Mouse (Mus musculus) left cerebral cortex, adult 2 months (tissue): ENCODE data around the gene Fam76a. TPM values are rescaled to one million over a fixed set of nuclear protein-coding genes. Genes with fewer than 3 reads are reported as not detected.
A peak's percentile ranks its signal among the peaks of the same experiment; 100 is the strongest.

ENCODE experiments used
- DNase-seq, 2 experiments: peaks; one replicate each; pipeline ENCODE4 v3.0.0; 2021 to 2022; ENCODE audit warnings: low spot score in 2 of 2, mixed read lengths in 1 of 2; ENCODE audit errors: extremely low spot score in 1 of 2
- H3K27ac ChIP-seq: fragments of 200-600 bp; 2 replicates; pipeline ENCODE4 v1.8.1; 2022
- H3K4me3 ChIP-seq: fragments of 200-600 bp; 2 replicates; pipeline ENCODE4 v1.8.1; 2022
- CTCF ChIP-seq: fragments of 200-600 bp; IDR thresholded peaks from 2 replicates; pipeline ENCODE4 v1.8.1; 2022; ENCODE audit warnings: antibody characterized with exemption, mild to moderate bottlenecking, moderate library complexity
- intact Hi-C: fragments of 180-260 bp; cut with DNase I; formaldehyde crosslinking; loops from one replicate; pipeline ENCODE4 v1.15.1; 2025
- total RNA-seq, 2 experiments: library from RNA; stranded (reverse); gene quantifications; 2 replicates each; pipeline ENCODE4 v1.2.3; 2021

Gene Fam76a
- total RNA-seq, 2 experiments from 2014 or later, result 47.6 to 49.9 TPM

DNA sequence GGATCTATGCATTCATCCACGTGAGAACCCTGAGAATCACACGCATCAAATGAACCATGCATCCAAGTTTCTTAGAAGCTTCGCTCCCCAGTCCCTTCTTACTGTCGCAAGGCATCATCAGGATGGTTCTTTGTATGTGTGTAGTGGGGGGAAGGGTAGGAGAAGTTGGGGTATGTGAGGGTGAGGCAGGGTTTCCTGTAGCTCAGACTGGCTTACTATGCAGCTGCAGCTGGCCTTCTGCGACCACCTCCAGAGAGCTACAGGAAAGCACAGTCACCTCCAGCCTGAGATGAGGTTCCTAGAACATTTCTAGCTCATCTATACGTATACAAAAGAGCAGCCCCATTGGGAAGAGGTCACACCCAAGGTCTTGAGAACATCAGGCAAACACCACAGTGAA lies 10.2 kb downstream of the Fam76a start:
- Histone ChIP-seq H3K27ac (no peak overlapping the region; the same call in 1 of the 2 replicates), H3K4me3 (no peak overlapping the region)
- no peak for TF ChIP-seq CTCF
- DNase-seq, result no peak
- intact Hi-C loops, result no loop called here

DNA sequence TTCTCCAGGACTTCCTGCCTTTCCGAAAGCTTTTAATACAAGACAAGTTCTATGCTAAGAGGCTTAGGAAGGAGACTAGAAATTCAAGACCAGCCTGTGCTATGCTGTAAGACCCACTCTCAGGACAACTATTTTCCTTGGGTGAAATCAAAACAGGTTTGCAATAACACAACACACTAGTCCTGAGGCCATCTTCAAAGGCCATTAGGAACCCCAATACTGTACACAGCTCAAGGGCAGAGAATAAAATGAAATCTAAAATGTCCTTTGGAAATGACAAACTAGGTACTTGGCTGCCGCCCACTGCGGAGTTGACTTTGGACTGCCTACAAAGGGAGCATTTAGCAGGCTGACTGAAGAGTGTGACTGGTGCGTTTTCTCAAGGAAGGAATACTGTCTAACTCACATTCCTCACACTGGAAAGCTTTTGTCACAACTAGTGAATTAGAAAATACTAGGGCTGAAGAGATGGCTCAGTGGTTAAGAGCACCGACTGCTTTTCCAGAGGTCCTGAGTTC lies 16.5 kb downstream of the Fam76a start:
- no peak for DNase-seq
- no peak overlapping the region for H3K4me3 ChIP-seq
- peak overlapping the region; percentile 69 for H3K27ac ChIP-seq
- no peak for TF ChIP-seq CTCF
- intact Hi-C loops, result no loop called here

DNA sequence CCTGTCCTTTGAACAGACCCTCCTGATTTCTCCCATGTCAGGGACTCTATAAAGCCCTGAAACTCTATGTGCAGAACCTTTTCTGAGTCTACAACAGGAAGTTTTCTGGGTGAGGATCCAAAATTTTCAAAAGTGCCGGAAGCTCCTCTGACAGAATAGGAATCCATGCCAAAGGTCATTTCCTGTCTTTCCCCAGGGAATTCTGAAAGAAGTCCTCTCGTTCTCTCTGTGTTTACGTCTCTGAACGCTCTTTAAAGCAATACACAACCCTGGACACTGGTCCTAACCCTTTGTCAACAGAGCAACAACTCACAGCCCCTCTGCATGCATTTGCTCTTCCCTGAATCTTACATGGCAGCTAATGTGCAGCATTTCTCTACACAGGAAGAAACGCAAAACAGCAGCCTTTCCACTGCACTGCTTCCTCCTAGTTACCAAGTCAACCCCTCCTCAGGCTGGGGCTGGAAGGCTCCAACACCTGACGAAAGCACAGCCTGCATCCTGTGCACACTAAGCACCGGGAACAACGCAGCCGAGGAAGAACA lies 17.5 kb downstream of the Fam76a start:
- intact Hi-C loops, result no loop called here
- H3K27ac ChIP-seq, result peak overlapping the region; percentile 69; the same call in 1 of the 2 replicates
- no peak for TF ChIP-seq CTCF
- no peak for DNase-seq
- no peak overlapping the region for H3K4me3 ChIP-seq

DNA sequence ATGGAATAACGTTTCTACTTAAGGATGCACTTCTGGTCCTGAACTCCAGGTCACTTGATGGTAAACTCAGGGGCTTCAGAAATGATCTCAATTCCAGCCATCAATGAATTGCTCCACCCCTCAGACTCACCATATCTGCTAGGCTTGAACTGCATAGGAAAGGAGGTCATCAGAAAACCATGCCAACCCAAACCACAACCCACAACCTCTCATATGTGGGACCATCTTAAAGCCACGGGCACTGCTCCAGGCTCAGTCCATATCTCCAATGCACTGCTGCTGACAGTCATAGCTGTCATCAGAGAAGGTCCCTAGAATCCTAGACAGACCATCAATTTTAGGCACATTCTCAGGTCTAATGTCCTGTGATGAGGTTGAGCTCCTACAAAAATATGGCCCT lies 18.3 kb downstream of the Fam76a start:
- no peak for DNase-seq
- peak overlapping the region; percentile 2; the same call in 1 of the 2 replicates for H3K27ac ChIP-seq
- H3K4me3 ChIP-seq, result no peak overlapping the region
- TF ChIP-seq CTCF, result no peak
- intact Hi-C loops, result no loop called here

DNA sequence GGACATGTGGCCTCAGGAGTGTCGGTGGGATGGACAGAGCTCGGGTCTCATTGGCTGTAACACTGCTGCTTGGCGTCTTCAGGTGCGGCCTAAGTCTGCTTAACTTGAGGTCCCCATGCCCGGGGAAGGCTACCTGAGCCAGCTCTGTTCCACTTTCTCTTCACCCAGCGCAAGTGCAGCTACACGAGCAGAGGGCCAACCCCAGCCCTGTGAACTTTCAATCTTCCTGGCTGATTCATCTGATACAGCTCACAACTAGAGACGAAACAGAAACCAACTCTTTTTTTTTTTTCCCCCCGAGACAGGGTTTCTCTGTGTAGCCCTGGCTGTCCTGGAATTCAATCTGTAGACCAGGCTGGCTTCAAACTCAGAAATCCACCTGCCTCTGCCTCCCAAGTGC lies 24.2 kb downstream of the Fam76a start:
- TF ChIP-seq CTCF, result no peak
- intact Hi-C loops, result no loop called here
- Histone ChIP-seq H3K4me3 (no peak overlapping the region), H3K27ac (no peak overlapping the region)
- no peak for DNase-seq

DNA sequence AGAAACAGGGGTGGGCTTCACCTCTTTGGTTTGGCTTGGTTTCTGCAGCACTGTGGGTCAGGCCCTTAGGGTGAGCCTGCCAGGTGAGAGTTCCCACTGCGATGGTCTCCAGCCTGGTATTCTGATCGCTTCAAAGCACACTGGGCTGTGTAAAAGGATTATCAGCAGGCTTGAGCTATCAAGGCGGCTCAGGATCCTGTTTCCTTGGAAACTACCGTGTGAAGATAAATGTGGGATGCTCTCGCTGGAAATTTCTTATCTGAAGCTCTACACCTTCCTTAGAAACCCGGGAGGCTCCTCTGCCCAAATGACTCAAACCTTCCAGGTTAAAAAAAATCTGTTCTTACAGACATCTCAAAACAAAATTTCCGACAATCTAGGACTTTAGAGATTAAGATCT lies 28.0 kb downstream of the Fam76a start:
- peak in 1 of 2 experiments; percentile 24 for DNase-seq
- Histone ChIP-seq H3K27ac (peak overlapping the region; percentile 74), H3K4me3 (no peak overlapping the region)
- TF ChIP-seq CTCF, result no peak
- intact Hi-C loops, result no loop called here

DNA sequence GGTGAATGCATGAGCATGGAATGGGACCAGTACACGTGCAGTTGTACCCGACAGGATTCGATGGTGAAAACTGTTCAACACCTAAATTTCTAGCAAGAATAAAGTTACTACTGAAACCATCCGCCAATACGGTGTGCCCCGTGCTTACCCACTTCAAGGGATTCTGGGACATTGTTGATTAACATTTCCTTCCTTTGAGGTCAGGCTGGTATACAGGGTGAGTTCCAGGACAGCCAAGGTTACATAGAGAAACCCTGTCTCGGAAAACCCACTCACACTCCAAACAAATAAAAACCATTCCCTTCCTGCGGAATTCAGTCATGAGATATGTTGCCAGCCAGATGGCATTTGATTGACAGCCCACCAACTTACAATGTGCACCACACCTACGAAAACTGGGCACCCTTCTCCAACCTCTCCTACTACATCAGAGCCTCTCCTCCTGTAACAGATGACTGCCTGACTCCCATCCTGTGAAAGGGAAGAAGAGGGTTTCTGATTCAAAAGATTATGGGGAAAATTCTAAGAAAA lies 37.4 kb downstream of the Fam76a start:
- no peak for DNase-seq
- peak overlapping the region; percentile 93 for H3K27ac ChIP-seq
- intact Hi-C loops, result loop anchor here (1.0 to 2.0 kb wide), 2 partner anchors 38 to 42 kb away; partner anchors contain the start of genes Fam76a and Ppp1r8
- peak overlapping the region; percentile 93 for H3K4me3 ChIP-seq
- TF ChIP-seq CTCF, result no peak

DNA sequence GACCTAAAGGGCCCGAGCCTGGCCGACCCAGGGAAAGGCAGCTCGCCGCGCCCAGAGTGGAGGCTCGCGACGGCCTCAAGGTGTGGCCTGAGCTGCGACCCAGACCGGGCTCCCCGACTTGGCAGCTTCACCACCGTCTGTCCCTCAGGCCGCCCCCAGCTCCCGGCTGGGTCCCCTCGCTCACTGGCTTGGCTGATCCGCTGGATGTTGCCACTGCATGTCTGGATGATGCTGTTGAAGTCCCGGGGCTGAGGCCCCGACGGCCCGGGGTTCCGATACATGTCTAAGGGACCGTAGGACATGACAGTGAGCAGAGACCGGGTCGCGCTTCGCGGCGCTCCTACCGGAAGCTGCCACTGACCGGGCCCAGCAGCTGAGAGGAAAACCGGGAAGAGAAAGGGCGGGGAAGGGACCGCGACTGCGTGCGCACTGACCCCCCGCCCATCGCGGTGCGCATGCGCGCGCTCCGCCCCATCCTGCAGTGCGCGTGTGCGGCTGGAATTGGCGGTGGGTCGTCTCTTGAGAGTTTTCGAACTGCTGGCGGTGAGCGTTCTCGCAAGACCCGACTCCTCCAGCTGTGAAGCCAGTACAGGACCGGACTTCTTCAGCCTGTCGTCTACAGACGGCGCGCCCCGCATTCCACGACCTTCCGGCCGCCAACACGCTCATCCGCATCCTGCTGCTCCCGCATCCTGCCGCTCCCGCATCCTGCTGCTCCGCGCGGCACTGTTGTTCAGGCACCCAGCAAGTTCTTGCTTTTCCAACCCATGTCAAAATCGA lies 38.1 kb downstream of the Fam76a start, which contains the start of gene Stx12:
Gene Stx12, minus strand, starts transcription at position 446 of the 780 bp plus-strand sequence.
- TF ChIP-seq CTCF, result no peak; the same call in 1 of the 2 replicates
- intact Hi-C loops, result loop anchor here (1.0 to 2.0 kb wide), 2 partner anchors 39 to 41 kb away; partner anchors contain the start of genes Fam76a and Ppp1r8
- peak within 1 kb of the TSS; percentile 93 for H3K27ac ChIP-seq
- H3K4me3 ChIP-seq, result peak within 1 kb of the TSS; percentile 93
- DNase-seq, result peak; percentile 90

DNA sequence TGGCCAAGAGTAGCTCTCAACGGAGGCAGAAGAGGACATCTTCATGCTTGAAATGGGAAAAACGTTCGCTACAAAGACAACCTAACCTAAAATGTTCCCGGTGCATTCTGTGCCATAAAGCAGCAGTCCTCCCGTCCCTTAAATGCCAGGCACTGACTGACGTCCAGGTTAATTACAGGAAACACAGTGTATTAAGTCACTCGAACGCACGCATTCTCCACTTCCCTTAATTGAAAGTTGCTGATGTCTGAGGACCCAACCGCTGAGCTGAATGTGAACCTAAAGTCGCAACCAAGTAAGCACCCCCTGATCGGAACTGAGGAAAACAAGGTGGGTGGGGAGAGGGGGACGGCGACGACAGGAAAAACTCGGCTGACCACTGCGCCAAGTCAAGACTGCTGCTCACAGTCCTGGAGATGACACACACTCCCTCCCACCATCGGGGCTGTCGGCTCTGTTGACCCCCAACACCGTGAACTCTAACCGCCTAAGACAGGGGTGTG lies 38.7 kb downstream of the Fam76a start:
- H3K27ac ChIP-seq, result peak overlapping the region; percentile 93
- H3K4me3 ChIP-seq, result peak overlapping the region; percentile 93
- intact Hi-C loops, result loop anchor here (1.0 to 2.0 kb wide), 2 partner anchors 39 to 40 kb away; partner anchors contain the start of genes Fam76a and Ppp1r8
- no peak for DNase-seq
- TF ChIP-seq CTCF, result no peak

DNA sequence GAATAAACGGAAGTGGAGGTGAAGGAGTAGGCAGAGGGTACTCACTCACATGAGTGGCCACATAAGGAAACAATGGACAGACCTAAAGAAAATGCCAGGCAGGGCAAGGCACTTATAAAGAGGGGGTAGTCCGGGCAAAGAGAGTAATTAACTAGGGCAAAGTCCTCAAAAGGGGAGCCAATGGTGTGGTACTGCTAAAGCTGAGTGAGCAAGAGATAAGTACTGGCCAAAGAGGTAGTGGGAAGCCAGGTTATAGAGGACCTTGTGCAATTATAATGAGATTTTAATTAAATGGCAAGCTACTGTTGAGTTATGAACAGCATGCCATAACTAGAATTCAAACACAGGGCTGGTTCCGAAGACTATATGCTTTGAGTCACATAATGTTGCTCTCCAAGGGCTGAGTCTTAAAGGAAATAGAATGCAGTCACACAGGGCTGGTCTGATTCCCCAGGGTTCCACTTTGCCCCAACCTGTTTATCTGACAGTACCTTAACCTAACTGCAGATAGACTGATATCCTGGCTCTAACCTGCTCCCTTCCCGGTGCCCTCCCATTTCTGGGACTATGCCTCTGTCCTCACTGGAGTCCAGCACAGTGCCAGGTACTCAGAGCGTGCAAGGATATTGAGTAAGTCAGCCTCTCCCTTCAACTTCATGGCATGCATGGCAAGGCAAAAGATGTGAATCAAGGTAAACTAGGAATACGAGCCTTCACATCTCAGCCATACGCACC lies 47.8 kb downstream of the Fam76a start:
- H3K27ac ChIP-seq, result no peak overlapping the region

More for the DNA sequence above, 47.8 kb downstream of the Fam76a start:
- intact Hi-C loops, result no loop called here
- no peak overlapping the region for H3K4me3 ChIP-seq
- no peak for TF ChIP-seq CTCF
- no peak for DNase-seq
